17 mouse cellular contexts compared by ENCODE assay signal in the genomic region with DNA sequence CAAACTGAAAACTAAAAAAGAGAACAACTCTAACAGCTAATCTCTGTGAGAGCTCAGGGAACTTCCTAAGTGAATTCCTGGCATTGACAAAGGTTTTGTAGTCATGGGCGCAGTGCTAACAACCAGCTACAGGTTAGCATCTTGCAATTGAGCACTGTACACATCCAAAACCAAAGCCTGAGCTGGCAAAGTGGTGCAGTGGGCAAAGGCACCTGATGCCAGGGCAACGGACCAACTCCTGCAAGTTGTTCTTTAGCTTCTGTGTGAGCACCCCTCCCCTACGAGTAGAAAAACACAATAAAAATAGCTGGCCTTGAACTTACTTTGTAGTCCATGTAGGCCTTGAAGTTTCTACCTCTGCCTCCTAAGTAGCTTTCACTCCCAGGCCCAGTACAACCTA. TPM values are rescaled to one million over a fixed set of nuclear protein-coding genes. Genes with fewer than 3 reads are reported as not detected.
DNase-seq lines count a peak whose midpoint lies in the region.
"Had no signal": no experiment of that assay in that cellular context is flagged by ENCODE, and none has a peak within 500 bp of the region (broad histone marks: within the 10 kb centered on the region; RNA-seq: fewer than 3 reads in every experiment).

No protein-coding gene starts in this region.

- H3K27ac ChIP-seq in midbrain, embryonic 10.5 days (replicated peaks) = no peak overlapping the region
- H3K27ac ChIP-seq: embryonic facial prominence, embryonic 10.5 days; embryonic facial prominence, embryonic 12.5 days; forebrain, embryonic 13.5 days; forebrain, embryonic 15.5 days had no signal

- DNase-seq in adrenal gland, adult 2 months = peak; percentile 60
- no peak for DNase-seq in adrenal gland, postnatal 4 days (ENCODE audit: low spot score in 2 of 2)
- DNase-seq in adrenal gland, adult 8-10 months = peak; percentile 41
- DNase-seq in adrenal gland, postnatal 10 days = peak; percentile 27
- peak; percentile 37 to 55 for DNase-seq in adrenal gland, postnatal 36 days
- DNase-seq in midbrain, embryonic 10.5 days (ENCODE audit: low spot score) = no peak
- no peak for DNase-seq in thymus, postnatal 4 days
- DNase-seq: cerebellum, adult 11 months; cerebellum, adult 18-20 months; cerebellum, adult 8-10 months; cerebellum, postnatal 10 days; cerebellum, postnatal 25 days; forebrain, postnatal 0 days had no signal

- H3K9me3 ChIP-seq in midbrain, embryonic 10.5 days (replicated peaks) = no peaks in the 10 kb centered on the region
- H3K9me3 ChIP-seq: embryonic facial prominence, embryonic 10.5 days; embryonic facial prominence, embryonic 12.5 days; forebrain, embryonic 13.5 days; forebrain, embryonic 15.5 days had no signal

- no peaks in the 10 kb centered on the region for H3K4me1 ChIP-seq in midbrain, embryonic 10.5 days
- H3K4me1 ChIP-seq: embryonic facial prominence, embryonic 12.5 days; forebrain, embryonic 13.5 days had no signal

- H3K27me3 ChIP-seq in midbrain, embryonic 10.5 days (ENCODE audit: low read depth, poor library complexity, severe bottlenecking) = no peaks in the 10 kb centered on the region
- H3K27me3 ChIP-seq: embryonic facial prominence, embryonic 12.5 days; forebrain, embryonic 13.5 days; forebrain, embryonic 15.5 days had no signal

- no peak overlapping the region for H3K4me3 ChIP-seq in midbrain, embryonic 10.5 days
- H3K4me3 ChIP-seq: embryonic facial prominence, embryonic 10.5 days; embryonic facial prominence, embryonic 12.5 days; forebrain, embryonic 13.5 days; forebrain, embryonic 15.5 days had no signal

- peaks cover 28% of the 10 kb centered on the region for H3K36me3 ChIP-seq in midbrain, embryonic 10.5 days

- 88% methylated on average over 3 of the region's 3 CpGs for WGBS in midbrain, embryonic 10.5 days

RNA-seq across cellular contexts. Expression of a gene that starts 52.2 kb away (rescaled TPM):
- total RNA-seq in adrenal gland, adult 2 months (2021) = 10 to 100 TPM; 44.7 to 49.4 TPM
- polyA plus RNA-seq in adrenal gland, adult 2 months (2012; rRNA removed) = 33.7 and 39.6 TPM in 2 replicates
- 10 to 100 TPM; 47.1 to 60.4 TPM for total RNA-seq in adrenal gland, postnatal 4 days (2021)
- 10 to 100 TPM; 46.3 to 65.0 (median 55.8) TPM for total RNA-seq in adrenal gland, adult 8-10 months (2022)
- total RNA-seq in adrenal gland, postnatal 10 days (2021) = 10 to 100 TPM; 39.1 to 40.9 TPM
- total RNA-seq in adrenal gland, postnatal 36 days (2021) = 10 to 100 TPM; 37.8 to 59.8 TPM
- 91.6 and 110 TPM in 2 replicates for polyA plus RNA-seq in midbrain, embryonic 10.5 days (2016; fragmentation: Nextera tagmentation; extraction: Ambion mirVana)

Comparison
In these comparisons a context has a peak if more than half of its experiments do, and no peak if none do; other contexts are left out.
1. DNase-seq: peak in adrenal gland, adult 2 months (single experiment), adrenal gland, adult 8-10 months (single experiment), adrenal gland, postnatal 10 days (single experiment) and adrenal gland, postnatal 36 days (2 of 2); none in adrenal gland, postnatal 4 days (0 of 2), midbrain, embryonic 10.5 days (single experiment) and thymus, postnatal 4 days (single experiment).